Mouse (Mus musculus): ENCODE data around the gene Glis1.

GRCm38 (mm10) chr4:107588637-107589036, 154.2 kb downstream of the Glis1 start:
- no peak for TF ChIP-seq CTCF (IDR thresholded peaks at IDR 0.05; ENCODE audit: low read depth)
- TF ChIP-seq EP300 (IDR thresholded peaks at IDR 0.05; ENCODE audit: low read depth): no peak

All from liver, embryonic 14.5 days (tissue).